Mouse (Mus musculus) urinary bladder, postnatal 10 days (tissue): ENCODE results near the gene St6galnac4.

ENCODE experiments used
- DNase-seq: peaks from one replicate; pipeline ENCODE4 v3.0.0; 2022; ENCODE audit warnings: low spot score

St6galnac4 gene

DNA sequence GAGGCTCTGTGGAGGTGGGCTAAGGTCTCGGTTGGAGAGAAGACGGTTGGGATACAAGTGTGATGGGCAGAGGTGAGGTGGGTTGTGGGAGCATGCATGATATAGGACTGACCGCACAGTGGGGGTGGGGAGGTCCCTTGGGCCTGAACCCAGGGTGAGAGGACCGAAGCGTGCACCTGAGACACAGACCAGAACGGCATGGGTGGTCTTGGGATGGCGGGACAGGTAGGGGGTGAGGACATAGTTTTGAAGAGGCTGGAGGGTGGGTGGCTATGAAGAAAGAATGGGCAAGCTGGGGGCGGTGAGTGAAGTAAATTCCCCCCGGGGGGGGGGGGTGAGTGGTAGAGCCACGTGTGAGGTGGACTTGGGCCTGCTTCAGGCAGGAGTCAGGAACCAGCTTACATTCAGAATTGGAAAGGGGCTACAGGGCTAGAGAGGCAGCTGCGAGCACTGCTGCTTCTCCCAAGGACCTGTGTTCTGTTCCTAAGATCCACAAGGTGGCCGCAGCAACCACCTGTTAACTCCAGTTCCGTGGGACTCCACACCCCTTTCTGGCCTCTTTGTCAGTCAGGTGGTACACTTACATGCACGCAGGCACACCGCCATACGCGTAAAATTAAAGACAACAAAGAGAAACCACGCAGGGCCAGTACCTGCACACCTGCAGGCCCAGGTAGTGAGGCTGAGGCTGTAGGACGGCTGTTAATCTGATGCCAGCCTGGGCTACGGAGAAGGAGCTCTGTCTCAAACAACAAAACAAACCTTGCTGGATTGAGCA, 40.6 kb downstream of the St6galnac4 start:
- DNase-seq: no peak

DNA sequence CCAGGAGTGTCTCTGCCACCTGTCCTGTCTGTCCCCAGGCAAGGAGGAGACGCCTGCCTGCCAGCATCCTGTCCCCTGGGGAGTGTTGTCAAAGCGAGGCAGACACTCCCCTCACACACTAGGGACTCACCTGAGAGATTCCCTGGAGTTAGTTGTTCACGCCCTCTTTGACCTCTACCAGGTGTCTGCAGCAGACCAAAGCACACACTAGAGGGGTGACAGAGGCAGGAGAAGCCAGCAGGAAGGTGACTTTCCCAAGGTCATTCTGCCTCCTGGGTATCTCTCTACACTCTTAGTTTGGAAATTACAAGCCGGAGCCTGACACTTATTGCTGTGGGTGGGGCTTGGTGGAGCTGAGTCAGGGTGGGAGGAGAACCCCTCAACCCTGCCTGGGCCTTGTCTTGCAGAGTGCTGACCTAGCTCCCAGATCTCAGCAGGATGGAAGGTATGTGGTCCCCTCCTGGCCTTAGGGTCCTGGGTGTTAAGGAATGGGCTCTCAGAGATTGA, 41.2 kb downstream of the St6galnac4 start:
- DNase-seq: no peak

DNA sequence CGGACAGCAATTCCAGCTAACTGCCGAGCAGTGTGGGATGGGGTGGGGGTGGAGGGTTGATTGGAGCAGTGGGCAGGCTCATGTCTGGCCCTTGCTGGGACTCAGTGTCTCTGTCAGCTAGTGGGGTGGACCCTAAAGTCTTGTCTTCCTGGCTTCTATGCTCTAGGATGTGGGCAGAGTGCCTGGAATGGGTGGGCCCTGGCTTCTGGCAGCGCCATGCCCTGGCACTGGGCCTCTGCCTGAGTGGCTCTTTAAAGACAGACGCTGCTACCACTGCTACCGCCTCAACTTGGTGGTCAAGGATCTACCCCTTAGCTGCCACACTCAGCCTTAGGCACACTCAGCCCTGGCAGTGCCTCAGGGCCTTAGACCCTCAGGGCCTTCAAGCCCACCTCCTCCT, 41.8 kb downstream of the St6galnac4 start:
- no peak for DNase-seq

DNA sequence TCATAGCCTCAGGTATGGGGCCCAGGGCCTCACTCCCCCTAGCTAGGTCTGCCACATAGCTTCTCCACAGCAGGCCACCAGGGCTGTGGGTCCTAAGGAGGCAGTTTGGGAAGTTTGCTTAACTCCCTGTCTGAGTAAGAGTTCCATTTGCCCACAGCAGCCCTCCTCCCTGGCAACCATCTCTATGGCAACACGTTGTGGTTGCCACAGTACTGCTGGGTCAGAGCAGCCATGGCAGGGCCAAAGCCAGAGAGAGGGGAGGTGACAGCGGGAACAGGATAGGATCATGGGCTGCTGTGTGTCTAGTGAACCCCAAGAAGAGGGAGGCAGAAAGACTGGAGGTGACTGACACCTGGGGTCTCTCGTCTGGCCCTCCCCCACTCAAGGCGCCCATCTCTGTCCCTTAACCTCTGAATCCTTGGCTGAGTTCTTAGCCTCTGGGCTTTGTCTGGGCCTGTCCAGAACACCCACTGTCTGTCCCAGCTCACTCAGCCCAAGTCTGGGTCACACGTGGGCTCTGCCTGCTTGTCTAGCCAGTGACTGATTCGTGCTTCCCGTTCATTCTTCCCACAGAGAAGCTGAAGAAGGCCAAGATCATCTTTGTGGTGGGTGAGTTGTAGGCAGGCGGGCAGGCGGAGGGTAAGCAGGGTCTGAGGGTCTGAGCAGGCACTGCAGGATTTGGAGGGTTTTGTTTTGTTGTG, 42.5 kb downstream of the St6galnac4 start:
- DNase-seq: no peak

DNA sequence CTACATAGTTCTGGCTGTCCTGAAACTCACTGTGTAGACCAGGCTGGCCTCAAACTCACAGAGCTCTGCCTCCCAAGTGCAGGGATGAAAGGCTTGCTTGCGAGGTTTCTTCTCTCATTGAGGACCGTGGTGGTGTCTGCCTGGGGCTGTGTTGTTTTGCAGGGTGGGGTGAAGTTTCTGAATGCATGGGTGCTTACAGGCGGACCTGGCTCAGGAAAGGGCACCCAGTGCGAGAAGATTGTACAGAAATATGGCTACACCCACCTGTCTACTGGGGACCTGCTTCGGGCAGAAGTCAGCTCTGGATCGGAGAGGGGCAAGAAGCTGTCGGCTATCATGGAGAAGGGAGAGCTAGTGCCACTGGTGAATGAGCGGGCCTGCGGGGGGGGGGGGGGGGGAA, 43.1 kb downstream of the St6galnac4 start:
- no peak for DNase-seq

DNA sequence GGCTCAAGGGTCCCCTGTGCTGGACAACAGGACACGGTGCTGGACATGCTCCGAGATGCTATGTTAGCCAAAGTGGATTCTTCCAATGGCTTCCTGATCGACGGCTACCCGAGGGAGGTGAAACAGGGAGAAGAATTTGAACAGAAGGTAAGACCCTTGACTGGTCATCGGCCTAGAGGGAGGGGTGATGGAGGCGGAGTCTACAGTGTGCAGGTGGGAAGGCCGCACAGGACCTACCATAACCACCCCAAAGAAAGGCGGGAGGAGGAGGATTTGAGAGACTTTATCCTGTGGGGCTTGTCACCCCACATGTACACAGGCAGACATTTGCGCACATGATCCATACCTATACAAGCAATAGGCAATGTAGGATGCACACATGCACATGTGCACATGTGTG, 44.2 kb downstream of the St6galnac4 start:
- DNase-seq: no peak

DNA sequence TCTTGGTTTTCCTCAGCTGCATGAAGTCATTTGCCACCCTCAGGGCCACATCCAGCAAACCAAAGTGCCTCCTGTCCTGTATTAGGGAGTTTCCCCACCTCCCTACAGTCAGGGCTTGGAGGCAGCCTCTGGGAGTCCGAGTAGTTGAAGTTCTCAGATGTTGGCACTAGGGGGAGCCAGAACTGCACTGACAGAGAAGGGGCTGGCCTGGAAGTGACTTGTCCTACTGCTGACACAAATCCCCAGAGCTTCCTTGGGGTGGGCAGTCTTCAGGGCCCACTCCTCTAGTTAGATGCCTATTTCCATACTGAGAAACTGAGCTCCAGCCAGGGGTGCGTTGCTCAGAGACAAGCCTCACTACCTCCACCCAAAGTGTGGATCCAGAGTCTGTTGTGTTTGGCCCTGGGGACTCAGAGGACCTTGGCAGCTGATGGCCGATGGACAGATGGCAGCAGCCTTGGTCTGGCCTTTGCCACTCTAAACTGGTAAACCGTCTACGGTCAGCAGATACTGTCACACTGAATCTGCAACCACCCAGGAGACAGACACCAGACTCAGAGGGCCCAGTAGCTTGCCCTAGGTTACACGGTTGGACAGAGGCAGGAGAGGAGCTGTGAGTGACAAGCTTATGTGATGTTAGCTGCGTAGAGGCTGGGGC, 45.0 kb downstream of the St6galnac4 start:
- DNase-seq: no peak

DNA sequence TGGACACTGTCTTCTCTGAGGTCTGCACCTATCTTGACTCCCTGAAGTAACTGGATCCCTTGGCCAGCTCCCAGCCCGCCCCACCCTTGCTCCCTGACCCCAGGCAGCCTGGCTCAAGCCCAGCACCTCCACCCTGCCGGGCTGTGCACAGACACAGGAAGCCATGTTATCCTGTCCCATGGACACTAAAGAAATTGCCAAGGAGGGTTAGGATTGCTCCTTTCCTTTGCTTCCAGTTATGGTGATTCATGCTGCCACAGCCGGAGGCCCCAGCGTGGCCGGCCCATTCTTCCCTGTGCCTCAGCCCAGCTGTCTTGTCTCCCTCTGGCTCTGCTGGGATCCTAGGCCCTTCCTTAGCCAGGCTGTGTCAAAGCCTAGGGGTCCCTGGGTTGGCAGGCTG, 46.8 kb downstream of the St6galnac4 start:
- no peak for DNase-seq

DNA sequence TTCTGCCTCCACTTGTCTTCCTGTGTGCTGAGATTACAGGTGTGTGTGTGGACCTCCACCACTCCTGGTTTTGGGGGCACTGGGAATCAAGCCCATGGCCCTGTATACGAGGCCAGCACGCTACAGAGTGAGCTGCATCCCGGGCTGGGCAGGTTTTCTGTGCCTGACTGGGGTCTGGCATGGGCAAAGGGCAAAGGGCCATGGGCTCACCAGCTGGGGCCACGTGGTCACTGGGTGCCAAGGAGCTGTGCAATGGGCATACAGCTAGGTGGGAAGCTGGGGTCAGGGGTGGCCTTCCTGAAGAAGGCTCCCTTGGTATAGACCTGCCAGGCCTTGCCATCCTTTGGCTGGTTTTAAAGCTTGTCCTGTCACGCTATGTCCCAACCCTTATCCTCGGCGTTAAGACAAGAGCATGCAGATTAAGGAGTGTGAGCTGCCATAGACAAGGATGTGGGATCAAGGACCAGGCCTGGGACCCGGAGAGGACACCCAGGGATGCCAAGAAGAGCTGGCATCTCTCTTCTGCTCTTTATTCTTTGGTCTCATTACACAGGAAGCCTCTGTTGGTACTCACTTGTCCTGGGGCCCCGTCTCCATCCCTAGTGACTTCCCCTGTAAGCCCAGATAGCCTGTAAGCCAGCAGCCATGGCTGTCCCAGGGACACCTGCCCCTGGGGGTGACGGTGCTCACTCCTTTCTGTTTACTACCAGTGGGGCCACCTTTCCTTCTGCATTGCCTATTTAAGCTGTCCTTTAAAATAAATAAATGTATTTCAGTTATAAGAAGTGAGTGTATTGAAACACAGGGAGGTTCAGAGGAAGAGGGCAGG, 47.6 kb downstream of the St6galnac4 start:
- no peak for DNase-seq

DNA sequence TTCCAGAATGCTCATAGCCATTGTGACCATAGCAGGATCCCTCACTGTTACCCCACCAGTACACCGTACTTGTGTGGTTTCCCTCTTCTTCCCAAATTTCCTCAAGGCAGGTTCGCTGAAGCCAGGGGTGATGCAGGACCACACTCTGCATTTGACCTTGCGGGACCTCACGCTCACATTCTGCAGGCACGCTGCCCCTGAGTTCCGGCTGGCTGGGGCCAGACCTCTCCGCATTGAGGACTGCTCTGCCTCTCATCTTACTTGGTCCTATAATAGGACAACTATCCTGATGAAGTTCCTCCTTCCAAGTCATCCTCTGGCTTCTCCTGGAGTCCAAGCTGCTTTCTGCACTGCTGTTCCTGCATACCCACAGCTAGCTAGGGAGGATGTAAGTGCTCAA, 49.7 kb downstream of the St6galnac4 start:
- DNase-seq: no peak

DNA sequence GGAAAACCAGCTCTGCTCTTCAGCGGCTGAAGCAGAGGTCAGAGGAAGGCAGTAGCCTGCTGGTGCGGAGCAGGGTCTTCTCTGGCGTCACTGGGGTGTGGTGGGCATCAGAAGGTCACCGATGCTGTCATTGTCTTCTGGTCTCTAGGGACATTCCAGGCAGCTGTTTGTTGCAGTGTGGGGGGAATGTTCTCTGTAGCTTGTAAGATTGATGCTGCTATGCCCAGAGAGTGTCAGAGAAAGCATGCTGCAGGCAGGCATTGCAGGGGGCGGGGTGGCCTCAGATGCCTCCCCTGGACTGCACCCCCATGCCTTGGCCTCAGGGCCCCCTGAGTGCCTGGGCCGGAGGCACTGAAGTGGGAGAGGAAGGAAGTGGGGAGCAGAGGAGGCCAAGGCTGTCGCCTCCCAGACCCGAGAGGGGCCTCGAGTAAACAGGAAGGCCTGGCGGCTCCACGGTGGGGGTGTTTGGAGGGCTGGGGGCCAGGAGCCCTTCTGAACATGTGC, 50.9 kb downstream of the St6galnac4 start:
- no peak for DNase-seq

DNA sequence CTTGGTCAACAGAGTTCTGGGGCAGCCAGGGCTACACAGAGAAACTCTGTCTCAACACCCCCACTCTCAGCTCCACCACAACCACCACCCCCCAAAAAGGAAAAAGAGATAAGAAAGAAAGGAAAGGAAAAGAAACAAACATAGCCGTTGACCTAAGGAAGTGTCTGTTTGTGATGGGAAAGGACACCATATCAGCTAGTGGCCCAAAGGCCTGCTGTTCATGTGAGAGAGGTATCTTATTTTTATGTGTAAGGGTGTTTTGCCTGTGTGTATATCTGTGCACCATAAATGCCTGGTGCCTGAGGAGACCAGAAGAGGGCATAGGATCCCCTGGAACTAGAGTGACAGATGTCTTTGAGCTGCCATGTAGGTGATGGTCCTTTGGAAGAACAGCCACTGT, 52.7 kb downstream of the St6galnac4 start:
- no peak for DNase-seq

DNA sequence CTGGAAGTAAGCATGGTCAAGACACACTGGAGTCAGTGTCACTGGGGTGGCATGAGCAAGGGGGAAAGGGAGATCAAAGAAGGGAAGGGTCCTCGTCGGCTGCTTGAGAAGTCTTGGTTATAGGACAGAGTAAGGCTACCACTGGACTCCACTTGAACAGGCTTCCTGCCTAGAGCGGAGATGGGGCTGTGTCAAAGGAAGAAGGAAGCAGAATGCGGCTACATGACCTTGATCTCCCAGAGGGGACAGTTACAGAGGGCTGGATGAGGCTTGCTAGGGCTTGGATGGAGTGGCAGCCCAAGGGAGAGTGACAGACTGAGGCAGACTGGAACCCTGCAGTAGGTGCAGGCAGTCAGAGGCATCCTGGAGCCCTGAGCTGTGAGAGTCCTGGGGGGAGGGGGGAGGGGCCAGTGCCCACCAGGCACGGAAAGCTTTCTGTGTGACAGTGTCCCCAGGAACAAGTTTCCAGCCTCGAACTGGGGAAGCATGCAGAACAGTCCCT, 53.7 kb downstream of the St6galnac4 start:
- DNase-seq: no peak

DNA sequence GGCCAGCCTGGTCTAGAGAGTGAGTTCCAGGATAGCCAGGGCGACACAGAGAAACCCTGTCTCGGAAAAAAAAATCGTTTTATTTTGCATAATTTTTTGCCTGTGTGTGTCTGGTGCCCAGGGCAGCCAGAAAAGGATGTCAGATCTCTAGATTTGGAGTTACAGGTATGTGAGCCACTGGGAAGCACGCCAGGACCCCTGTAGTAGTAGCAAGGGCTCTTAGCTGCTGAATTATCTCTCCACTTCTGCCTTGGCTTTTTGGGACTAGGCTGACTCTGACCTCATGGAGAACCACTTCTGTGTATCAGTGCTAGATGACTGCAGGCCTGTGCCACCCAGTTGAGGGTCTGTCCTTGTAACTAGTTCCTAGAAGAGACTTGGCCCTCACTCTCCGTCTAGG, 54.9 kb downstream of the St6galnac4 start:
- no peak for DNase-seq

DNA sequence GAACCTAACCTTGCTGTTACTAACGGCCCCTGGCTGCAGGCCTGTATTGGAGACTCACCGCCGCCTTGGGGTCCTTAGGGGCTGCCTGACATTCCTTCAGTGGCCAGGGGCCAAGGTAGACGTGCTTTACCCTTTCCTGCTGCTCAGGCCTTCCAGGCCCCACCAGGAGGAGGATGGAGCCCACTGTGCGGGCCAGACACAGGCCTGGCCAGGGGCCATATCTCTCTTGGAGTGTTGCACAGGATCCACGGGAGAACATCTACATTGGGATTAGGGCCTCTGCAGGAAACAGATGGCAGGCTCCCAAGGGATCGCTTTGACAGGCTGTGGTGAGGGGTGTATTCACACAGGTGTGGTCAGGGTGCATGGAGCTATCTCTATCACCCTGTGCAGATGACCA, 55.9 kb downstream of the St6galnac4 start:
- DNase-seq: no peak

DNA sequence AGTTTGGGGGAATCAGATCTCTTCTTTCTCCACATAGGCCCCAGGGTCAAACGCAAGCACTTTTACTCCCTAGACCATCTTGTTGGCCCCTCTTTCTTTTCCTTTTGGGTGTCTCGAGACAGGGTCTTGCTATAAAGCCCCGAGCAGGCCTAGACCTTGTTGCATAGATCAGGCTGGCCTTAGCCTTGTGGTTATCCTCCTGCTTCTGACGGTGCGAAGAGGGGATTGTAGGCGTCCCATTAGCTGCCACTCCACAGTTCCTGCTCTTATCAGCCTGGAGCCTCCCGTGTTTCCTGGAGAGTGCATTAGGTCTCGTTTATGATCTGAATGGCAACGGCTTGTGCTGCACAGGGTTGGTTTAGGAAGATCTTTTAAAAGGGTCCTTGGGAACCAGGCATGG, 57.2 kb downstream of the St6galnac4 start:
- DNase-seq: no peak

DNA sequence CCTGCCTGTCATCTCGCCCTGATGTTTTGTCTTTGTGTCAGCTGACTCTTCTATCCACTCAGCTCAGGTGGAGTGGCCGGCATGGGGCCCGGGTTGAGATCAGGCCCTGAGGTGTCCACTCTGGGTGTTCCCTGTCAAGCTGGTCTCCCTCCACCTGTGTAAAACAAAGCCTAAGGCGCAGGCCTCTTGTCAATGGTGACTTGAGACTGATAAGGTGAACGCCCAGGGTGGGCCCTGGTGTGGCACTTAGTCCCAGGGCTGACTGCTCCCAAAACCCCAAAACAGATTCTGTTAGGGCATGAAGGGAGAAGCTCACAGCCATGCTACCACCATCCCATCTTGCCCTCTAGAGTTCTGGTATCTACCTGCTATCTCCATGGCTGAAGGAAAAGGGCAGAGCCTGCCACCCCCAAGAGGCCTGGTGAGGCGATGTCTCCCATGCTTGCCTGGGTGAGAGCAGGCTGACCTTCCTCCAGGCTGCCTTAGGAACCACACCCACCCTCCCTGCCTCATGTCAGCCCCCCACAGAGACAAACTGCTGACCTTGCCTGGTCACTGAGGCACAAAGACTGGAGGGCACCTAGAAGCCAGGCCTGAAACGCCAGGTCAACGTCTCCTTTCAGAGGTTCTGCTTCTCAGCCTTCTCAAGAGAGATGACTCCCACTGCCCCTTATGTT, 58.0 kb downstream of the St6galnac4 start:
- no peak for DNase-seq

DNA sequence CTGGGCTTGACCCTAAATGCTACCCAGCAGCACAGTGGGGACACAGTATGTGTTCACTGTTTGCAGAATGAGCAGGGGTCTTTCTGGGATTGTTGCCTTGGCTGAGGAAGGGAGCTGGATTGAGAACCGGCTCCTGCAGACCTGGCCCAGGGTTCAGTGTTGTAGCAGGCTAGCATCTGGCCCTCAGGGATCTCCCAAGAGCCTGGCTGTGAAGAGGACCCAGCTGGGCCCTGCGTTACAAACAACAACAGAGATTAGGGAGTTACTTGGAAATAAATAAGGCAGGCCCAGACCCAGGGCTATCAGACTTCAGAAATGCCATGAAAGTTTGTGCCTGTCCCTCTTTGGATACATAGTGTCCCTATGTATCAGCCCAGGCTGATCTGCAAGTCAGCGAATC, 58.8 kb downstream of the St6galnac4 start:
- no peak for DNase-seq

DNA sequence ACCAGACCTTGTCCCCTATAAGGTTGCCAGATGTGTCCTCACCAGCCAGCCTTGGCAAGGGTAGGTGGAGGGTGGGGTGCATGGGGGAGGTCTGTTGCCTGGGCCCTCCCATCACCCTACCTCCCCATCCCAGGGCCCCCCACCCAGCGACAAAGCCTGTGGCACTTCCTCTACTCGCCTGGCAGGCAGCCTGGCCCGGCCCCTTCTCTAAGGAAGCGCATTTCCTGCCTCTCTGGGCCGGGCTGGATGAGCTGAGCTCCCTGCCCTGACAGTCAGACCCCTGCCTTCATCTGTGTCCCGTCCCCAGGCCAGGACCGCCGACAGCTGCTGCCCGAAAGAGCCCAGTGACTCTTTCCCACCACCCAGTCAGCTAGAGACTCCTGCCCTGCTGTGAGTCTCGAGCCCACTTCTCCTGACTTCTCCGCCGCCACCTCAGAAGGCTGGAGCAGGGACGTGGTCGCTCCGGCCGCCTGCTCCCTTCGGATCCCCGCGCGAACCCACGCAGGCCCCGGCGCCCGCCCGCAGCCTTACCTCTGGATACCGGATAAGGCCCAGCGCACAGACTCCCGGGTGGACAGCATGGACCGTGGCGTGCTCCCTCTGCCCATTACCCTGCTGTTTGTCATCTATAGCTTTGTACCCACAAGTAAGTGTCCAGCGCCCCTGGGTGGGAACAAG, 59.6 kb downstream of the St6galnac4 start, which contains the start of gene Eng:
Eng (plus strand) TSS at position 217 of the 678 bp plus-strand sequence.
- DNase-seq: no peak

DNA sequence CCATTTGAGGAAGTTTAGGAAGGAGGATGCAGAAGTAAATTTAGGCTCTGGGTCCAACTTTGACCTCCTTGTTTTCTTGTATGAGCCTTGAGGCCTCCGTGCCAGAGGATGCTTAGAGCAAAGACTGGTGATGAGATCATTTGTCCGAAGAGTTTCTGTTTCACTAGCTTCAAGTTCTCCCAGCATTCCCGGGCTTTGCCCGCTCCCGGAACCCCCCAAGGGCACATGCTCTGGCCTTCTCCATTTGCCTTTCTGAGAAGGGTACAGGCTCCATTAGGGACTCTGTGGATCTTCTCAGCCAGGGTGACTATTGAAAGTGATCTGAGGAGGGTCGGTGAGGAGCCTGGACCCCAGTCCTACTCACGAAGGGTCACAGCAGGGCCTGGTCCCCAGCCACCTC, 60.5 kb downstream of the St6galnac4 start:
- DNase-seq: no peak
